Mouse (Mus musculus): ENCODE measurements at regions not wholly inside any gene's neighbourhood (a gene's known extent, or its start where the extent isn't known, plus 50 kb on each side); places are given as distances from the start of the nearest gene placed in this dataset.

GRCm38 (mm10) chr11:111450811-111451494 lies 385.0 kb downstream of the Kcnj2 start:
- DNase-seq = peak; percentile 10

GRCm38 (mm10) chr11:111460046-111460445 lies 394.1 kb downstream of the Kcnj2 start:
- no peak for DNase-seq

DNA sequence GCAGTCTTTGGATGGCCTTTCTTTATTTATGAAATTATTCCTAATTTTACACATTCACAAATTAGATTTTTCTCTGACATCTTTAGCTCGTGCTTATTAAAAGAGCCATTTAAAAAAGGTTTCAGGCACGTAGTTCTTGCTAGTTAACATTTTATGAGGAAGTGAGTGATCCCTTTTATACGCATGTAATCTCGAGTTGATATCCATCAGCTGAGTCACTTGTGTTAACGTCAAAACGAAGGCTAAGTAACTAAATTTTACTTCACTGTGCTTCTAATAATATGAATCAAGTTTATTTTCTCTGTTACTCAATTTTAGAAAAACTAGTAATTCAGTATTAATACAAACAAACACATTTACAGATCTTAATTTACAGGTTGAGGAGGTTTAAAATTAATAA lies 419.0 kb downstream of the Kcnj2 start:
- DNase-seq = no peak

- DNase-seq = peak; percentile 80
Observed at GRCm38 (mm10) chr11:111512471-111512870, 446.5 kb downstream of the Kcnj2 start.

DNA sequence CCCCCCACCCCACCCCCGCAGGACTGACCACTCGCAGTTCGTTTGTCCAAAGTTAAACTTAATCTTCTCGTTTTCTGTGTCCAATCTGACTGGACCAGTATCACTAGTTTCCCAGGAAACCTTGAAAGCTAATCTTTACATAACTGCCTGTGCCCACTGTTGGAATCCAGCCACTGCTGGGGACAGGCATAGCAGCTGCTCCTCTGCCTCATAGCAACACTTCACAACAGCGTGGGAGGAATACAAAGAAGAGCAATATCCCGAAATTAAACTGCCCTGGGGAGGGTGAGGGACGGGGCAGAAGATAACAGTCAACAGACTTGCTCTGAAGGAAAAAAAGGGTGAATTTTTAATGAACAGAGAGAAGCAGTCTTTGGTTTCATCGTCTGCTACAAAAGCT lies 456.8 kb downstream of the Kcnj2 start:
- DNase-seq = peak; percentile 50

GRCm38 (mm10) chr11:111523465-111523864 lies 457.5 kb downstream of the Kcnj2 start:
- peak; percentile 32 for DNase-seq

DNA sequence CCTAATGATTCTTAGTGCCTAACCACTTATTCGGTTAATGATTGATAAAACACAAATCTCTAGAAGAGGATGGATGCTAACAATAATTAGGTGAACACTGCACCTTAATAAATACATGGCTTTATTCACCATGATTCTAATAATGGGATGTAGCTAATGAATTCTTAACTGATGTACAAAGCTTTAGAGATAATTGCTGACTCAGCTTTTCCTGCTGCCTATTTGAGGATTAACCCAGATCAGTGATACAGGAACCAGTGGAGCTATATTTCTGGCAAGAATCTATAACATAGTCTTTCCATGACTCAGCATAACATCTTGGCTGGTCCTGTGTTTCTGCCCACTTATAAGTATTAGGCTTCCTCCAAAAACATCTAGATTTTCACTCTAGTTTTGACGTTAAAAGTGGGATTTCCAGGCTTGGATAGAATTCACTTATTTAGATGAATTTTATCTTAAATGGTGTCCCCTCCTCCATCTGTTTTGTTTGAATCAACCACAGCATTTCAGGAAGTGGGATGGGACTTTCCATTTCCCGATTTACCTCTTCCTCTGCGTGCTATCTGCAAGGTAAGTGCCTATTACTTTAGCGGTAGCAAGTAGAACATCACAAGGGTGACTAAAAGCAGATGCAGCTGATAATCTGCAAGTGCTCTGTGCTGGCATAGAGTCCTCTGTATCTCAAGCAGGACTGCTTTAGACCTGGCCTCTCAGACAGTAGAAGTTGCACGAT lies 460.2 kb downstream of the Kcnj2 start:
- DNase-seq = no peak

GRCm38 (mm10) chr11:111529591-111529990 lies 463.6 kb downstream of the Kcnj2 start:
- no peak for DNase-seq

DNA sequence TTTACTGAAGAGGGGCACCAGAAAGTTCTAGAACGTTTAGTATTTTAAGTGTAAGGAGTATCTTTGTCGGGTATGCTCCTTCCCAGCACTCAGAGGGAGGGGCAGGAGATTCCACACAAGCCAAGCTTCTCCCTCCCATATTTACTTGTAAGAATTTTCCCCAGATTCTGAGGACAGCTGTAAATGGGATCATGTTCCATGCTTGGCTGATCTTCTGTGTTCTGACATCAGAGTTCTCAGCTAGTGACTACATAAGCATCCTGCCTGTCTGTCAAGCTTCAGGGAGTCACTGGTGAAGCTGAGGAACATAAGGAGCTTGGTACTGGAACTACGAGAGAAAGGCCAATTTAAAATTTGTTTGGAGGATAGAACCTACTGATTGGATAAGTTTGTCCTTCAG lies 464.9 kb downstream of the Kcnj2 start:
- no peak for DNase-seq

DNA sequence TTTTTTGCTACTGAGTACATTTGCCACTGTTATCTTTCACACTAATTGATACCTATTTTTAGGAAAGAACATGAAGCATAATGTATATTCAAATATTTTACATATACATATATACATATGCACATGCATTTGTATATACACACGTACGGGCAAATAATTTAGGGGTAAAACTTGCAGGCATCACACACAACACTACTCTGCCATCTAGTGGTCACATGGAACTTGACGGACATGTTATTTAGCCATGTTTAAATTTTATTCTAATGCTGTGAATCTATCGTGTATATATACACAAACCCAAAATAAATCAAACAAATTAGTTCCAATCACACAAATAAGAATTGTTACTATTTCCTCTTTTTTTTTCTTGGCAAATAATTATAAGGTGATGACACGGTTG lies 466.5 kb downstream of the Kcnj2 start:
- DNase-seq = peak; percentile 60

DNA sequence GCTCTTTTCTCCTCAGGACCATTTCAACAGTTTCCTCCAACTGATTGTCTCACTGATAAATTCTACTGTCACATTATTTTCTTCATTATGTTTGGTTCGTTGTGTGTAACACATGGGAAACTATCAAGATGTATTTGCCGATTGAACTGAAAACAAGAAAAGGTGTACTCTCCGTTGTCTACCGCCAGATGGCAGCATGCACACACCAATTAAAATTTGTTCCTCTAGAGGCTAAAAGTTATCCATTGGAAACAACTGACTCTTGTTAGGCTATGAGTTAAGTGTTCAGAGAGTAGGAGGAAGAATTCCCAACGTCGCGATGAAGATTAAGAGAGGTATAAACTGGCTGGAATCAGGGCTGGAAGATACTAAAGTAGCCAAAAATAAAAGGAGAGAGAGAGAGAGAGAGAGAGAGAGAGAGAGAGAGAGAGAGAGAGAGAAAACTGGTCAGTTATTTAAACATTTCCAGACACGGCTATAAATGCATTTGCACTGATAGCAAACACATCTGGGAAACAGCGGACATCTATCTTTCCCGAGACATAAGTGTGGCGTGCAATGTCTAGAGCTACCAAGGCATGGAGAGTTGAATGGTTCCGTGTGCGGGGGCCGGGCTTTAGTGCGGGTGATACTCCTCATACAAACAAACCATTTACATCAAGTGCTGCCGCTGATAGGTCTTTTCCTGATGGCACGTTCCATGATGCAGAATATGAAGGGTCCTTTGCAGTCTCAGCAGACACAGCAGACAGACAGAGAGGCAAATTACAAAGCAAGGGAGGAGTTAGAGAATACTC lies 470.3 kb downstream of the Kcnj2 start:
- DNase-seq = peak; percentile 79

- peak; percentile 77 for DNase-seq
Observed at GRCm38 (mm10) chr11:111537654-111538053, 471.7 kb downstream of the Kcnj2 start.

GRCm38 (mm10) chr11:111539960-111540359 lies 474.0 kb downstream of the Kcnj2 start:
- DNase-seq = no peak

- no peak for DNase-seq
Observed at GRCm38 (mm10) chr11:111545291-111545690, 479.3 kb downstream of the Kcnj2 start.

GRCm38 (mm10) chr11:111555131-111555530 lies 489.2 kb downstream of the Kcnj2 start:
- no peak for DNase-seq

GRCm38 (mm10) chr11:111555615-111556014 lies 489.7 kb downstream of the Kcnj2 start:
- peak; percentile 23 for DNase-seq

- peak; percentile 18 for DNase-seq
Observed at GRCm38 (mm10) chr11:111558302-111559140, 492.6 kb downstream of the Kcnj2 start.

DNA sequence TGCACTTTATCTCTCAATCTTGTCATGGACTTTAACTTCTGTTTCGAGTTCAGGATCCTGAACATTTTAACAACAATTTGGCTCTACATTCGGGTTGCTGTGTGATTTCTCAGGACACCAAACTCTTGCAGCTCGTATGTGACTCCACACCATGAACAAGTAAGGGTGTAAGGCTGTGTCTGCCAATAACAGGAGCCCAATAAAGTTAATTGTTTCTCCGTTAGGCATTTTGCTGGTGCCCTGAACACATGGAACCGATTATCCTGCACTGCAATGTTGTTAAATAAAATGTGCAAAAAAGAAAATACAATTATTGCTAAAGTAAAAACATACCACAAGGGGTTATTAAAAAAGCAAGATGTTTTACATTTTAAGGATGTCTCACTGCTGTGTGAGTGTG lies 497.2 kb downstream of the Kcnj2 start:
- no peak for DNase-seq

- DNase-seq = no peak
Observed at GRCm38 (mm10) chr11:111568041-111568440, 502.1 kb downstream of the Kcnj2 start.

DNA sequence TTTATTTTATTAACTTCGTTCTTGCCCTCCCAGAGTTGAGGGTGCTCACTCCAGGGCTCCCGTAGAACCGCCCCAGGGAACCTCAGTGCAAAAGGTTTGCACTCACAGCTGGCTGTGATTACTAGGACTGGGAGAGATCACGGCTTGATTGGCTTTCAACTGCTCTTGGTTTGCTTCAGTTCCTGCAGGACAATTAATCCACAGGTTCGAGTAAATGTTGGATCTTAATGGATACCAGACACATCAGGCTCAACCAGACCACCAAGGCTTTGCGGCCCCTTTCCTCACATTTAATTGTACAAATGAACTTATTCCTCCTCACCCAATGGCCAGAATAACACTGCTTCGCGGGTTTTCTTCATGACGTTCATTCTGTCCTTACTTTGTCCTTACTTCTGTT lies 502.9 kb downstream of the Kcnj2 start:
- no peak for DNase-seq

DNA sequence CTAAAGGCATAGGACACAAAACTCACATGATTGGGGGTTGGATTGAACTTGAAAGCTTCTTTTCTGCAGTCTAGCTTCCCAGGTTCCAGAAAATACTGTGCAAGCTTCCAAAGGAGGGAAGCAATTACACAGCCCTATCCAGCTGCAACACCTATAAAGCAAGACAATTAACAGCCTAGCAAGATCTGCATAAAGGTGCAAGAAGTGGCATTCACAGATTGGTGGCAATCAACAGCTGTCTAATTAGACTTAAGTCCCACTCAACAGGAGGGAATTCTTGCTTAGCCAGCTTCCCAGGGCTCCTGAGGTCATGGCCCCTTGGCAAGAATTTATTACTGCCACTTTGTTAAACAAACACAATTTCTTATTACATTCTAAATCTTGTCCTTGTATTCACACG lies 511.9 kb downstream of the Kcnj2 start:
- DNase-seq = peak; percentile 43

DNA sequence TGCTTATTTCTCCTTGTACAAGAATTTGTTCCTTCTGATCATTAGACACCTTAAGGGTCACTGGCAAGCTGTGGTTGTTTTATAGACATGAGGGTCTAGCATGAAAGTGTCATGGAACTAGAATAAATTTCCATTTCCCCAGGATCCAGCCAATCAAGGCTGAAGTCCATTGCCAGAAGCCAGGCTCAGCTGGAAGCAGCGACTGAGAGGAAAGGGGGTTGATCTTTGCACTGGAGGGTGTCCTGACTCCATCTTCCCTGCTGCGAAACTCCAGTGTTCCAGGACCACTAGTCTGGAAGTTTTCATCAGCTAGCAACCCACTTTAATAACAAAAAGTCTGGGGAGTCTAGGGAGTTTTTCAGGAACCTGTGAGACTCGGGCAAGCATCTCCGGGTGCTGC lies 517.0 kb downstream of the Kcnj2 start:
- DNase-seq = no peak

- DNase-seq = peak; percentile 11
Observed at GRCm38 (mm10) chr11:111583606-111584005, 517.6 kb downstream of the Kcnj2 start.
